Mouse (Mus musculus) gastrocnemius, adult 18-20 months (tissue): ENCODE measurements around the gene AC170998.1. TPM values are rescaled to one million over a fixed set of nuclear protein-coding genes. Genes with fewer than 3 reads are reported as not detected.
"Not testable (repeated sequence)": the region's sequence is repeated elsewhere in the genome, so short reads cannot be mapped to it uniquely, and the experiment has no call there.

Experiments
- DNase-seq: peaks from one replicate; pipeline ENCODE4 v3.0.0; 2021; ENCODE audit warnings: low spot score
- total RNA-seq, 2 experiments: library from RNA; stranded (reverse); gene quantifications; 2 replicates each; pipeline ENCODE4 v1.2.3; 2021

AC170998.1 gene
- total RNA-seq, 2 experiments from 2014 or later, result 0.66 TPM; not detected in 1

GRCm38 (mm10) chr17:28706697-28707096 is 19.2 kb upstream of the AC170998.1 start:
- peak; percentile 65 for DNase-seq

- no peak for DNase-seq
Measured at GRCm38 (mm10) chr17:28707136-28707627, 18.7 kb upstream of the AC170998.1 start.

- no peak for DNase-seq
Measured at GRCm38 (mm10) chr17:28707816-28708215, 18.1 kb upstream of the AC170998.1 start.

GRCm38 (mm10) chr17:28708989-28709388 is 16.9 kb upstream of the AC170998.1 start:
- DNase-seq, result peak; percentile 45

GRCm38 (mm10) chr17:28709552-28710290 is 16.2 kb upstream of the AC170998.1 start:
- no peak for DNase-seq

GRCm38 (mm10) chr17:28710291-28710688 is 15.6 kb upstream of the AC170998.1 start:
- no peak for DNase-seq

GRCm38 (mm10) chr17:28711237-28711636 is 14.6 kb upstream of the AC170998.1 start:
- DNase-seq, result no peak

GRCm38 (mm10) chr17:28712305-28712704 is 13.6 kb upstream of the AC170998.1 start:
- no peak for DNase-seq

- no peak for DNase-seq
Measured at GRCm38 (mm10) chr17:28714006-28714405, 11.9 kb upstream of the AC170998.1 start.

- no peak for DNase-seq
Measured at GRCm38 (mm10) chr17:28715832-28716548, 9.9 kb upstream of the AC170998.1 start.

GRCm38 (mm10) chr17:28717535-28717934 is 8.3 kb upstream of the AC170998.1 start:
- DNase-seq, result no peak

GRCm38 (mm10) chr17:28727511-28727910 is 1.6 kb downstream of the AC170998.1 start:
- not testable (repeated sequence) for DNase-seq

GRCm38 (mm10) chr17:28735317-28736105 is 9.6 kb downstream of the AC170998.1 start:
- DNase-seq, result no peak

- DNase-seq, result no peak
Measured at GRCm38 (mm10) chr17:28736486-28736885, 10.6 kb downstream of the AC170998.1 start.

GRCm38 (mm10) chr17:28737973-28738372 is 12.1 kb downstream of the AC170998.1 start:
- no peak for DNase-seq

- no peak for DNase-seq
Measured at GRCm38 (mm10) chr17:28739244-28739643, 13.4 kb downstream of the AC170998.1 start.

GRCm38 (mm10) chr17:28743145-28743866 is 17.4 kb downstream of the AC170998.1 start:
- peak; percentile 74 for DNase-seq

- no peak for DNase-seq
Measured at GRCm38 (mm10) chr17:28743916-28744315, 18.0 kb downstream of the AC170998.1 start.

GRCm38 (mm10) chr17:28745773-28746172 is 19.9 kb downstream of the AC170998.1 start:
- peak; percentile 24 for DNase-seq

GRCm38 (mm10) chr17:28748001-28748400 is 22.1 kb downstream of the AC170998.1 start:
- no peak for DNase-seq

- DNase-seq, result peak; percentile 26
Measured at GRCm38 (mm10) chr17:28750580-28750979, 24.7 kb downstream of the AC170998.1 start.
